Mouse (Mus musculus) CD4-positive, CD25-positive, alpha-beta regulatory T cell, adult 2 months (primary cell): ENCODE results near the gene Knstrn.
A peak's percentile ranks its signal among the peaks of the same experiment; 100 is the strongest.

Experiments used
- DNase-seq: peaks from one replicate; pipeline ENCODE4 v3.0.0-alpha.2; 2012; ENCODE audit warnings: low read depth, low spot score

The Knstrn gene

DNA sequence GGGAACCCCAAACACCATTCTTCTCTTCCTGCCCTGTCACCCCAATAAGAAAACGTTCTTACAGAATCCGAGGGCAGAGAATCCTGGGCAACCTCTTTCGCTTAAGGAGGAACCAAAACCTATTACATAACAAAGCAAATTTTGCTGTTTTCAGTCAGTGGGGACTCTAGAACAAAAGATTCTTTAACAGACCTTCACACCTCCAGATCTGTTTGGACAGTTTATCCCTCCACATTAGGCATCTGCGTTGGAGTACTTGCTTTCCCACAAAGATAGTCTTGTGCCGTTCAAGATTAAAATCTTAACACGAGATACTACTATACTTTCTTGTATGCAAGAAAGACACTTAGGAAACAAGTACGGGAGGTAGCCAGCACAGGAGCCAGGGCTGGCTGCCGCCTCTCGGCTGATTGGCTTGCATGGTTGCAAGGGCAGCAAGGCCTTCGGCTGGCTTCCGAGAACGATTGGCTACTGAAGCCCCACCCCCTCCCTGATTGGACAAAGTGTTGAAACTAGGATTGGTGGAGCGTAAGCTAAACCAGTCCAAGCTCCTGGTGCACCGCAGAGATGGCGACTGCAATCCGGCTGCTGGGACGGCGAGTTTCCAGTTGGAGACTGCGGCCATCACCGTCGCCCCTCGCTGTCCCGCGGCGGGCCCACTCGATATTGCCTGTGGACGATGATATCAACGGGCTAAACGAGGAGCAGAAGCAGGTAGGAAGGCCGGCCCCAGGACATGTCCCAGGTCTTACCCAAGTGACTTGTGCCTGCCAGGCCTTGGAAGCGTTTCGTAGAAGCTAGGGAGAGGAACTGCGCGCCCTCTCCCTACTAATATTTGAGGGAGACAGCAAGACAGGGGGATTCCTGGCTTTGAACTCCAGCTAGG, 47.9 kb downstream of the Knstrn start, which contains the start of gene Ivd:
TSS of gene Ivd (plus strand) at position 501 of the 886 bp plus-strand sequence.
- DNase-seq, result peak; percentile 94

DNA sequence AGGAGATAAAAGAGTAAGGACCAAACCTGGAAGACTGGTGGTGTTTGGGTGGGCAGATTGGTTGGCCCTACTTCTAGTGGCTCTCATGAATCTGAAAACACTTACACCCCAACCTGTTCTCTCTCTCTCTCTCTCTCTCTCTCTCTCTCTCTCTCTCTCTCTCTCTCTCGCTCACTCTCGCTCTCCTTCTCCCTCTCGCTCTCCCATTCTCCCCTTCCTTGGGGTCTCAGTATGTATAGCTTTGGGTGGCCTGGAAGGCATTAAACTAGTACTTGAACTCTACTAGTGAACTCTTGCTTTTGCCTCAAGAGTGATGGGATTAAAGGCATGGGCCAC, 48.5 kb downstream of the Knstrn start:
- no peak for DNase-seq

DNA sequence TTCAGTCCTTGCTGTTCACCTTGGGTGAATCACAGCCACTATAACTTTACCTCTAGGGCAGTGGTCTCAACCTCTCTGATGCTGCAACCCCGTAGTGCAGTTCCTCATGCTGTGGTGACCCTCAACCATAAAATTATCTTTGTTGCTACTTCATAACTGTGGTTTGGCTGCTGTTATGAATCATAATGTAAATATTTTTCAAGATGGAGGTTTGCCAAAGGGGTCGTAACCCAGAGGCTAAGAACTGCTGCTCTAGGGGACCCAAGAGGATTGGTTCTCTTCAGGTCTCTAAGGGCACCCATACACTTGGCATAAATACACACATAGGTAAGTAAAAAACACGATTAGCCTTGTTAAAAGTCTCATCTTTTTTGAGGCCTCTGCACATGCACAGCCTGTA, 56.8 kb downstream of the Knstrn start:
- no peak for DNase-seq

GRCm38 (mm10) chr2:118871032-118871431, 57.2 kb downstream of the Knstrn start:
- DNase-seq, result no peak

GRCm38 (mm10) chr2:118873018-118873417, 59.2 kb downstream of the Knstrn start:
- no peak for DNase-seq

DNA sequence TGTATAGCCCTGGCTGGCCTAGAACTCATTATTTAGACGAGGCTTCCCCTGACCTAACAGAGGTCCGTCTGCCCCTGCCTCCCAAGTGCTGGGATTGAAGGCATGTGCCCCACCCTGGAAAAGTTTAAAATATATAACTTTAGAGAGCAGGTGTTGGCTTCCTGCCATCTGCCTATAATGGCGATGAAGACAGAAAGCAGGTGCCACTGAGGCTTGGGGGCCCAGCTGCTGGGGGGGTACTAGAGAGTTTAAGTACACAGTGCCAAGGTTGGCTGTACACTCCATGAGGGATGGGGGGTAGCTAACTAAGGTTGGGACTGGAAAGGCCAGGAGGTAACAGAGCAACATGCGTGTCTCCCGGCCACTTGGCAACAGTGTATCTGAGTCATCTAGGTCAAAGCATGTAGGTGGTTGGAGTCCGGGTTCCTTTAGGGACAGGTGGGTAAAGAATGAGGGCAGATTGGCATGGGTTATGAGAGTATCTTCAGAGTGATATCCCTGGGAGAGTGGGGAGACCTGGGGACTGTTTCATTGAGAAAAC, 60.2 kb downstream of the Knstrn start:
- no peak for DNase-seq

DNA sequence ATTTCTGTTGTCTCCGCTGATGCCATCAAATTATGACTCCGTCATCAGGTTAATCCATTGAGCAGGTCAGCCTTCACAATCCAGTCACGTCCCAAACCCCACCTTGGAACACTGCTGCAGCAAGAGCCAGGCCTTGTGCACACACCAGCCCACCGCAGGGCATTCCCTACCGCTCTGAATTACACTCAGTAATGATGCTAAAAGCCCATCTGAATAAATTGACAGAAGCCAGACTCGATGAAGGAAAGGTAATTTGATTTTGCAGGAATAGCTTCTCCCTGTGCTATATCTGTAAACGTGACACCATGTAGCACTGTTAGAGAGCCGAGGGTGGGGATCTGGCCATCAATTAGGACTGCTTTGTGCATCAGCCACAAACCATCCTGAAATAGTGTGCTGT, 61.5 kb downstream of the Knstrn start:
- DNase-seq, result no peak

GRCm38 (mm10) chr2:118876453-118876852, 62.6 kb downstream of the Knstrn start:
- DNase-seq, result no peak

- no peak for DNase-seq
Measured at GRCm38 (mm10) chr2:118881019-118881418, 67.2 kb downstream of the Knstrn start.

GRCm38 (mm10) chr2:118881956-118882355, 68.2 kb downstream of the Knstrn start:
- DNase-seq, result no peak

DNA sequence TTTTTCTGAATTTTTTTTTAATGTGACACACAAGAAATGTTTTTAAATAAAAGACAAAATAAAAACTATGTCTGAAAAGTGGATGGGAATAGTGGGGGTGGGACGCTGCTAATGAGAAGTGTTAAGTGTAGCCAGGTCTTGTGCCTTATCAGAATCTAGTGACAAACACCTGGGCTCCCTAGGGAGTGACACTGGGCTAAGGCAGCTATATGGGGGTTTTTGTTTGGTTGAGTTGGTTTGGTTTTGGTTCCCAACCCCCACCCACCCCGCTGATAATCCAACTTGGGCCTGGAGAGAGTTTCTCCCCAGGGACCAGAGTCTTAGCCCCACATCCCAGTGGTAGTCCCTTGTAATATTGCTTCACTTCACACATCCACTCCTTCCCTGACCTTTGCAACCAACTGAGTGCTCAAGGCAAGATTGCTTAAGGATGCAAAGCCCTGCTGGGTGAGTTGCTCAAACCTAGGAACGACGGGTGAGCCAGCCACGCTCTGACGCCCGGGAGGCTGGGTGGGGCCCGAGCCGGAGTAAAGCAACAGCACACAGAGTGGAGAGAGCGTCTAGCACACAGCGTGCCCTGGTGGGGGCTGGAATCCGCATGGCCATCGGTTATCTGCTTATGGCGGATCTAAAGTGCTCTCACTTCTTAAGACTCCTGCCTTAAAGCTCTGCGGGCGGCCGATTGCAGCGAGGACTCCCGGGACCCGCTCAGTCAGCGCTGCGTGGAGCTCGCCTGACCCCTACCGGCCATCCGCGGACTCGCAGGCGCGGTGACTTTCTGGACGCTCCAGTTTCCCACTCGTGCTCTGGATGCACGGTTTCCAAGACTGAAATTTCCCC, 69.3 kb downstream of the Knstrn start:
- DNase-seq, result peak; percentile 89

DNA sequence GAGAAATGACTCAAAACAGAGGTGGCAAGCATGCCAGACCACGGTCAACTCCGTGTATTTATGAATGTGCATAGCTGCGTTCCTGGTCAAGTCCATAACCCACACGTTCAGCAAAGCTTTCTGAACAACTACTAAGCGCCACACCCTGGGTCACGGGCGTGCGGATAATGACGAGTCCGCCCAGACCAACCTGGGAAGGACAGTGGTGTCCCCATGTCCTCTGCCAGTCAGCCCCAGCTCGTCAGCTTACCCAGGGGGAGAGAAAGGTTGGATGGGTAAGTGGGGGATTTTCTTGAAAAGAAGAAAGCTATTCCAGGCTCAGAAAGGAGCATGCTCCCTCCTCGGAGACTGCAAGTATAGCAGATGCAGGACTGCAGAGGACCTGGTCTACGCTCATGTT, 73.6 kb downstream of the Knstrn start:
- DNase-seq, result no peak

DNA sequence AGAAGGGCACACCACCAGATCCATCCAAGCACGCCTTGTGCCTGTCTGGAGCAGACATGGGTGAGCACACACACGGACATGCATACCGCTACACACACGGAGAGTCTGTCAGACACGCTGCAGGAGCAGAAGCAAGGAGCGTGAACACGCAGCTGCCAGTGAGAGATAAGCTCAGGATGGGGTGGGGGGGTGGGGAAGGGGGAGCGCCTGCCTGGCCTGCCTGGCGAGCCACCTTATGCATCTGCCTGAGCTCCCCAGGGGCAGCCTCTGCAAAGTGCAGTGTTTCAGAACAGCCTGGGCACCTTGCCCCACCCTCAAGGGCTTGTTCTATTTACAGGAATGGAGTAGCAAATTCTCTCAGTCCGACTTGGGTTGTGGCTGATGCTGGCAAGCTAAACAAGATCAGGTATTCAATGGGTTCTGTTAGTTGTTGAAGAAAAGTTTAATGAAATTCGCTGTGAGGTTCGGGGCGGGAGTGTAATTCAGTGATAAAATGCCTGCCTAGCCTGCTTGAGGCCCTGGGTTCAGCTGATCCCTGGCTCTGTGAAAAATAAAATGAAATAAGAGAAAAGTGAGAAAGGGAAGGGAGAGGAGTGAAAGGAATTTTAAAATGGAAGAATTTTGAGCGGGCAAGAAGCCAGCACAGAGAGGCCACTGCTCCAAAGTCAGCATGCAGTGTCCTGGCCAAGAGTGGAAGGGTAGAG, 74.2 kb downstream of the Knstrn start:
- DNase-seq, result no peak

DNA sequence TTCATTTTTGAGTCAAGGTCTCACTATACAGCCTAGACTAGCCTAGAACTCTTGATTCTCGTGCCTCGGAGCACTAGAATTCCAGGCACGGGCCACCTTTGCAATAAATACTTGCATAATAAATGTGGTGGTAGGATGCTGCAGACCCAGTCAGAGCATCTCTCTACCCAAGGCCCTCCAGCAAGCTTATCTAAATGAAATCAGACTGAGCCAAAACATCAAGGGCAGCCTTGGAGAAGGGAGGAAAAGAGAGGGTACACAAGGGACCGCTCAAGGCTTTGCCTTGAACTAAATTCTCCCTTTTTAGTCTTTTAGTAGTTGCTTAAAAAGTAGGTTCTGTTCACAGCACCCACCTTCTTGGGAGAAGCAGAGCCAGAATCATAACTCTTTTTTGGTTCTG, 77.4 kb downstream of the Knstrn start:
- DNase-seq, result no peak

DNA sequence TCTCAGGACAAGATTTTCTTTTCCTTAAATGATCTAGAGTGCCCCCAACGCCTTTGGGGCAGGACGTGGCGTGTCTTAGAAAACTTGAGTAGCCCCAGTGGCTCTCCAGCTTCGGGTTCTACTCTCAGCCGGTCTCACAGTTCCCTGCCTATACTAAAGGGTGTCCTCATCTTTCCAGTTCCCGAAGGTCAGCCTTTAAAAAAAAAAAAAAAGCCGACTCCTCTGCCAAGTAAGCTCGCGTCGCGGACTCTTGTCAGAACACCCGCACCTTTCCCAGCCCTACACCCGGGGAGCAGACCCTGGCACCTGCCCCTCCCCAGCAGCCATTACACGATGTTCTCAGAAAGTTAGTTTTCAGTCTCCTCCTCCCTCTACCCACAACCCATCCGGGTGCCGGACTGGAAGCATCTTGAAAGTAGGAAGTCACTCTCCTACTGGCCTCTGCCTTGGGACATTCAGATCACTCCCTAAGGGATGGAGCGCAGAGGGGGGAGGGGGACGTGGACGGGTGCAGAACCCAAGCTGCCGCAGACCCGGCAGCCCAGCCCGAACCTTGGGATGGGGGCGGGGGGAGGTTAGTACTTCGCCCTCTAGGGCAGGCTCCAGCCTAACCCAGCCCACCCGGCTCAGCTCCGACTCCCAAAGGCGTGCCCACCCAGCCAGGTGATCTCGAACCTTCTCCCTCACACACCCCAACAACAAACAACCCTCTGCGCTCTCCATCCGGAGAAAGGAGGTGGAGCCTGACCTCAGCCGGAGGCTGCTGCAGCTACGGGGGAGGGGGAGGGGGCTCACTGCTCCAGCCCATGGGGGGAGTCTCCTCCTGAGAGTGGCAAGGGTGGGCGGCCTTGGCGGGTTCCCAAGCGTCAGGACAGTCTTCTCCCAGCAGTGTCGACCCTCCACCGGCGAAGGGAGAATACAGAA, 82.4 kb downstream of the Knstrn start:
- peak; percentile 78 for DNase-seq

GRCm38 (mm10) chr2:118896914-118897291, 83.1 kb downstream of the Knstrn start:
- DNase-seq, result peak; percentile 56

DNA sequence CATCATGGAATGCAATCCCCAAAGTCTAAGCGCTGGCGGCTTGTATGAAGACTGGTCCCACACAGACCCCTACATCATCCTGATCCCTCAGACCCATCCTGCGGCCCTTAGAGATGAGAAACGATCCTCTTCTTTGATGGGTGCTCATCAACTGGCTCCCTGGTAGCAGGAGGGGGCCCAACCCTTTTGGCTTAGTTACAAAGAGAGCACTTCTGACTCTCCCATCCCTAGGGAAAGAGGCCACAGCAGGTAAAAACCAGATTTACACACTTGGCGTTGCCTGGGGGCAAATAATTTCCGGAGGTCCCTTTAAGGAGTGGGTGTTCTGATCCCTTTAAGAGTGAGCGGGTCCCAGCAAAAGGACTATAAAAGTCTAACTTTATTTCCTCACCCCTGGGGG, 83.6 kb downstream of the Knstrn start:
- DNase-seq, result no peak

GRCm38 (mm10) chr2:118897808-118898207, 84.0 kb downstream of the Knstrn start:
- peak; percentile 36 for DNase-seq

GRCm38 (mm10) chr2:118898771-118899170, 85.0 kb downstream of the Knstrn start:
- DNase-seq, result no peak

DNA sequence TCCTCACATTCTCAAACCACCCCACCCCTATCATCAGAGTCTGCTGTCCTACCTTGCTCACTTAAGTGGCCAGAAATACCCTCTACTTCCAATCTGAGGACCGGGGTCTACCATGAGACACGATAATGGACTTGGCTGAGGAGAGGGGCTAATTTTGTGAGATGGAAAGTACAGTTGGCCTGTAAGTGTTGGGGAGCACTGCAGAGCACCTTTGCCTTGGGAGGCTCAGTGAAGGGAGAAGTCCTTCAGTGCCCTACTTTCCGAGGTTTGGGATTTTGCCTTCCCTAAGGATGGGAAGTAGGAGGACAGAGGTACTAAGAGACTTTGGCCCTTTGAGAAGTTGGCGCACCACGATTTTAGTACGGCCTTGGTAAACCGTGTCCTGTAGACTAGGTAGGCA, 85.5 kb downstream of the Knstrn start:
- DNase-seq, result no peak
